Mouse (Mus musculus) thymus, adult 2 months (tissue): Measurements from ENCODE around the gene Tmem127.
"Not testable (repeated sequence)": the region's sequence is repeated elsewhere in the genome, so short reads cannot be mapped to it uniquely, and the experiment has no call there.

Experiments
- CTCF ChIP-seq: fragments of 200-500 bp; IDR thresholded peaks from 2 replicates; pipeline ENCODE4 v1.5.1; 2012; ENCODE audit warnings: mild to moderate bottlenecking, control low read depth, low read length, moderate library complexity, borderline replicate concordance; ENCODE audit not compliant: control insufficient read depth, poor library complexity, insufficient read depth; ENCODE audit errors: extremely low read depth
- POLR2A ChIP-seq: fragments of 200-500 bp; IDR thresholded peaks from 2 replicates; pipeline ENCODE4 v1.6.1; 2012; ENCODE audit warnings: mild to moderate bottlenecking, low read length, control low read depth, moderate library complexity; ENCODE audit not compliant: control insufficient read depth, poor library complexity, insufficient read depth; ENCODE audit errors: extremely low read depth

DNA sequence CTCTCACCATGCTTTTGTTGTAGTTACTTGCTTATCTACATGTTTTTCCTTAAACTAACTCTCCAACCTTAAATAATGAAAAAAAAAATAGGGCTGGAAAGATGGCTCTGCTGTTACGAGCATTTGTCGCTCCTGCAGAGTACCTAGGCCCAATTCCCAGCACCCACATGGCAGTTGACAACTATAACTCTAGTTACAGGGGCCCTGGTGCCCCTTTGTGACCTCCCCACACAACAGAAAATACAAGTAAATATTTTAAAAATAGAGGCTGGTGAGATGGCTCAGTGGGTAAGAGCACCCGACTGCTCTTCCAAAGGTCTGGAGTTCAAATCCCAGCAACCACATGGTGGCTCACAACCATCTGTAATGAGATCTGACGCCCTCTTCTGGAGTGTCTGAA is 41.8 kb upstream of the Tmem127 start:
- TF ChIP-seq CTCF, POLR2A: not testable (repeated sequence)
